Mouse (Mus musculus) frontal cortex, postnatal 25 days (tissue): ENCODE measurements around the gene Olfr506.
"Not testable (repeated sequence)": the region's sequence is repeated elsewhere in the genome, so short reads cannot be mapped to it uniquely, and the experiment has no call there.

Source experiments
- DNase-seq, 2 experiments: peaks; one replicate each; pipeline ENCODE4 v3.0.0; 2022; ENCODE audit warnings: low spot score in 2 of 2

The Olfr506 gene

GRCm38 (mm10) chr7:108610487-108610886, at the start of gene Olfr506:
Gene Olfr506 (plus strand): TSS chr7:108610787.
- DNase-seq, result no peak

GRCm38 (mm10) chr7:108565693-108566092, 44.9 kb upstream of the Olfr506 start, which contains the start of gene Olfr504:
Gene Olfr504 (minus strand): TSS chr7:108565793.
- DNase-seq, result no peak

- no peak for DNase-seq
These were observed 20.8 kb upstream of the Olfr506 start for GRCm38 (mm10) chr7:108589797-108590196.

- not testable (repeated sequence) for DNase-seq
These were observed 8.7 kb upstream of the Olfr506 start for GRCm38 (mm10) chr7:108601916-108602315.

GRCm38 (mm10) chr7:108614110-108614509, 3.5 kb downstream of the Olfr506 start:
- no peak for DNase-seq

GRCm38 (mm10) chr7:108616781-108617180, 6.2 kb downstream of the Olfr506 start:
- not testable (repeated sequence) for DNase-seq

GRCm38 (mm10) chr7:108621514-108621913, 10.9 kb downstream of the Olfr506 start, which contains the start of gene Olfr507:
Gene Olfr507 (plus strand): TSS chr7:108621814.
- DNase-seq, result no peak

GRCm38 (mm10) chr7:108629694-108630093, 19.1 kb downstream of the Olfr506 start, which contains the start of gene Olfr508:
Gene Olfr508 (plus strand): TSS chr7:108629994.
- DNase-seq, result no peak

GRCm38 (mm10) chr7:108651806-108652205, 41.2 kb downstream of the Olfr506 start, which contains the start of gene Olfr509:
Gene Olfr509 (minus strand): TSS chr7:108651906.
- DNase-seq, result no peak

GRCm38 (mm10) chr7:108662419-108662818, 51.8 kb downstream of the Olfr506 start:
- no peak for DNase-seq
